Mouse (Mus musculus): ENCODE measurements around the gene 1300017J02Rik.

The 1300017J02Rik gene

GRCm38 (mm10) chr9:103213631-103214030 lies 91.3 kb downstream of the 1300017J02Rik start:
- DNase-seq (ENCODE audit: low spot score in 2 of 2): no peak

GRCm38 (mm10) chr9:103212654-103213420 lies 92.0 kb downstream of the 1300017J02Rik start:
- peak in 1 of 2 experiments; percentile 29 for DNase-seq (ENCODE audit: low spot score in 2 of 2)

- DNase-seq (ENCODE audit: low spot score in 2 of 2): no peak
These were observed 96.0 kb downstream of the 1300017J02Rik start for GRCm38 (mm10) chr9:103208802-103209423.

GRCm38 (mm10) chr9:103207846-103208245 lies 97.0 kb downstream of the 1300017J02Rik start:
- DNase-seq (ENCODE audit: low spot score in 2 of 2): peak; percentile 48 to 51

- DNase-seq (ENCODE audit: low spot score in 2 of 2): no peak
These were observed 99.1 kb downstream of the 1300017J02Rik start for GRCm38 (mm10) chr9:103205786-103206185.

- peak; percentile 91 to 95 for DNase-seq (ENCODE audit: low spot score in 2 of 2)
These were observed 103.2 kb downstream of the 1300017J02Rik start, which contains the start of gene Srprb for GRCm38 (mm10) chr9:103201561-103202260. TSS of gene Srprb (minus strand) at chr9:103202137.

All from frontal cortex, postnatal 36 days (tissue).